Mouse (Mus musculus): Measurements from ENCODE around the gene Stx8. TPM values are rescaled to one million over a fixed set of nuclear protein-coding genes. Genes with fewer than 3 reads are reported as not detected.
A peak's percentile ranks its signal among the peaks of the same experiment; 100 is the strongest.

Gene Stx8
- total RNA-seq, 2 experiments from 2014 or later = 33.4 to 35.0 TPM

DNA sequence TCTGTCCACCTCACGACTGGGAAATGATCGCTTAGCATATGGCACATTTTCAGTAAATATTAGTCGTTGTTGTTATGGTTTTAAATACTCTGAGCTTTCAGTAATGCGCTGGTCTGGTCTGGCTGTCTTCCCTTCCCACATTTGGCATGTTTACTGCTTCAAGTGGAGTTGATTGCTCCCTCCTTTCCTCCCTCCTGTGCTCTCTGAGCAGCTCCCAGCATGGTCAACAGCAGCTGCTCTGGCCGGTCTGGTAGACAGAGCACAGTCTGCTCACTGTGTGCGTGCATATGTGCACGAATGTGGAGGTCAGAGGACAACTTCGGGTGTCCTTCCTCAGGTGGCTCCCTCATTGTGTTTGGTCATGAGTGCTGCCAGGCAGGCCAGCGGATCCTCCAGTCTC, 120.2 kb downstream of the Stx8 start:
- no peak for DNase-seq (ENCODE audit: low spot score in 2 of 2)
- no peak for TF ChIP-seq CTCF (conservative IDR thresholded peaks at IDR 0.05)
- no peak overlapping the region for H3K4me3 ChIP-seq
- no peak overlapping the region for H3K27ac ChIP-seq

DNA sequence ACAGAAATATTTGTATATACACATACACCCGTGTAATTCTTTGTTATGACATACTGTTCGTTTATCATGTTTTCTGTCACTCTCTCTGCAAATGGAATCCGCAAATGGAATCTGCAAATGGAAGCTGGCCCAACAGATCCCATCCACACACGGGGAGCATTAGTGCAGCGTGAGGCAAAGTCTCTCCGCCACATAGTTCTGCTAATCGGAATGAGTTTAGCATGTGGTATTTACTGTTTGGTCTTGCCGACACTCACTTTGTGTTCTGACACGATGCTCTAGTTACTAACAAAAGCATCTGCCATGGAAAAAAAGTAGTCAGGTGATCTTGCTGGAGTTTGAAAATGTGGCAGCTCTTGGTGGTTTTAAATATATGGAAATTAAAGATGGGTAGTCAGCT, 123.4 kb downstream of the Stx8 start:
- Histone ChIP-seq H3K27ac (0 out of 2 replicates have a peak overlapping the region, but pooled peaks have one; percentile 2), H3K4me3 (no peak overlapping the region)
- TF ChIP-seq CTCF (conservative IDR thresholded peaks at IDR 0.05) = no peak
- DNase-seq (ENCODE audit: low spot score in 2 of 2) = peak; percentile 10 to 15

DNA sequence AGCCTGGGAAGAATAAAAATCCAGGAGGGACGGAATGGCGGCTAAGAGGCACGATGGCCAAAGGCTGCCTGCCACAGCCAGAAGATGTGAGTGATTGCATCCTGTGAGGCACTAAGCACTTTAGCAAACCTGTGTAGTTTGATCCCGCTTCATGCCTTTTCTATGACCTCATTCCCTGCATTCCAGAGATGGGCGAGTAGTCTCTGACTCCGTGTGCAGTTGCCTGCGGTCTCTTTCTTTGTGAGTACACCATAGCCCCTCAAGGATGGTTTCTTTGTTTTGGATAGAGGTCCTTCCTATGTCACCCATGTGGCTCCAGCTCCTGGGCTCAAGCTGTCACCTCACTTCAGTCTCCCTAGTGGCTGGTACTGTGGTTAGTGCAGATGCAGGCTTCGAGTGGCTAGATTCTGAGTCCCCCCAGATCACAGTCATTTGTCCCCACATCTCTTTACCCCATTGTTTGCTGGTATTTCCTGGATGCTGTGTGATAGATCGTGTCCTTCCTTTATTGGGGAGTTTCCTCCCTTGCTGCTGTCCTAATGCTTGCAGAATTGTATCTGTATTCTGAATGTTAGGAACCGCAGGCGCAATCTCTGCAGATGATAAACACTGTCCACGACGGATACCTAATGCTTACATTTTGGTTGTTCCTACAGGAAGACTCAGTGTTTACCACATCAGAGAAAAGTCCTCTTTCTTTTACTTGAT, 124.0 kb downstream of the Stx8 start:
- no peak for DNase-seq (ENCODE audit: low spot score in 2 of 2)
- no peak overlapping the region for H3K27ac ChIP-seq
- TF ChIP-seq CTCF (conservative IDR thresholded peaks at IDR 0.05) = no peak; the same call in 1 of the 2 replicates
- H3K4me3 ChIP-seq = no peak overlapping the region

DNA sequence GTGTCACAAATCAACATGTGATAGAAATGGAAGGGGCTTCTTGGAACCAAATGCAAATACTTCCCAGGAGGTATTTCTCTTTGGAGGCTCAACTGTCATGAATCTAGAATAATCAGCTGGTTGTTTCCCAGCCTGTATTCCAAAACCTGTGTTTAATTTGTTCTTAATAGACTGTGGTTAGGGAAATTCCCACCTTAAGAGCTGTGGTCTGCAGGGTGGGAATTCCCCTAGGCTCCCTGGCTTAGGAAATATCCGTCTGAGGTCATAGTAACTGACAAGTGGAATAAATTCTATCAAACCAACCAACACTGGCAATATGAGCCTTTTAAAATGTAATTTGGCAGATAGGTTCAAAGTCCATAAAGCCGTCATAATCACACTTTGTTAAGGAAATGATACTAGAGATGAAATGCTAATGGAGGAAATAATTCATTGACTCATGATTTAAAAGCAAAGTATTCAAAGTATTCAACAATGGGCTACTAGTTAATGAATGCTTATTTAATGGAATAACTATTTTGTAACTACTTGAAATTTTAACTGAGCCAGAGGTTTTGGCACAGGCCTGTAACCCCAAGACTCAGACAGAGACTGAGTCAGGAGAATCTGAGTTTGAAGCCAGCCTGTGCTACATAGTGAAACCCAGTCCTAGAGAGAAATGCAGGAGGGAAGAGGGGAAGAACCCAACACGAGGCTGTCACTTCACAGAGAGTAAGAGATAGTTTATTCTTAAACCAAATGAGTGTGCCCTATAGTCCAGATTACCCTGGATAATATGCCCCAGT, 126.2 kb downstream of the Stx8 start:
- Histone ChIP-seq H3K4me3 (no peak overlapping the region), H3K27ac (no peak overlapping the region)
- no peak for TF ChIP-seq CTCF (conservative IDR thresholded peaks at IDR 0.05)
- no peak for DNase-seq (ENCODE audit: low spot score in 2 of 2)

DNA sequence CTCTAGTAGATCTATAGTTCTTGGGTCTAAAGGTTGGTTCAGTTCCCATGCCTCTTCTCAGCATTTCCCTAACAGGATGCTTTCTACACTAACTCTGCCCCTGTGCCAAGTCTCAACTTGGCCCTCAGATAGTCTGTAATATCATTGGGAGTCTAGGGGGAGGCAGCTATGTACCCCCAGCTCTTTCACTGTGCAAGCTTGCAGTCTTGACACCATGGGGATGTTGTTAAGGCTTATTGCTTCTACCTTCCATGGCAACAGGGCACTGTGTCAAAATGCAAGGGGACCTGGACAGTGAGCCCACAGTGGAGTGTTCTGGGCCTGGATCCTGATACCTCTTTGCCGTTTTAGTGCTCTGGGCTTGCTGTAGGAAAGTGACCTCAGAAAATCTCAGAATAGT, 135.6 kb downstream of the Stx8 start:
- DNase-seq (ENCODE audit: low spot score in 2 of 2) = no peak
- no peak for TF ChIP-seq CTCF (conservative IDR thresholded peaks at IDR 0.05)
- H3K4me3 ChIP-seq = no peak overlapping the region

DNA sequence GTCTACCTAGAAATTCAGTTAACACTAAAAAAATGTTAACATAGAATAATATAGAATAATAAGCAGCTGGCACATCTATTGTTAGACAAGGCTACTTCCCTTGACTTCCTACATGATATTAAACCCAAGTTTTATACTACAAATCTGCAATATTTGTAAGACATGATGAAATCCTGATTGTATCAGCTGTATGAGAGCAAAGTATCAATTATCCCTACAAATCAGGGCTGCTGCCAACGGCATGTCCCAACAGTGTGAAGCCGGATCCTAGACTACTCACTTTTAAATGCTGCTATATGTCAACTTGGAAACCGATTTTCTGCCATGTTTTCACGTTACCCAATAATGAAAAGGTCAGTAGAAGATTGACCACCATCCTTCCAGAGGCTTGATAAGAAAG, 137.5 kb downstream of the Stx8 start:
- Histone ChIP-seq H3K4me3 (no peak overlapping the region), H3K27ac (no peak overlapping the region)
- TF ChIP-seq CTCF (conservative IDR thresholded peaks at IDR 0.05) = no peak
- DNase-seq (ENCODE audit: low spot score in 2 of 2) = no peak

More for the DNA sequence above, 135.6 kb downstream of the Stx8 start:
- no peak overlapping the region for H3K27ac ChIP-seq

DNA sequence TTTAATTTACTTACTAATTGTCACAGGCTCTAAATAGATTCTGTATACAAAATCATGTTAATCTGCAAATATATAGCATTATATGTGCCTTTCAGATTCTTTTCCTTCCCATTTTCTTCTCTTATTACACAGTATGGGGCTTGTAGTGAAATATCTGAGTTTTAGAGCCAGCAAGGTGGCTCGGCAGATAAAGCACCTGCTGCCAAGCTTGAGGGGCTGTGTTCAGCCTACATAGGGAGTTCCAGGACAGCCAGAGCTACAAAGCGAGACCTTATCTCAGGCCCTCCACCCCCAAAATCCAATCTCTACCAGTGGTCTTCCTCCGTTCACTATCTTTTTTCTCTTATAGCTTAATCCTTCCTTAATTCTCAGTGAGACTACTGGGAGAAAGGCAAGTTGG, 140.1 kb downstream of the Stx8 start:
- DNase-seq (ENCODE audit: low spot score in 2 of 2) = no peak
- H3K4me3 ChIP-seq = no peak overlapping the region
- H3K27ac ChIP-seq = no peak overlapping the region
- TF ChIP-seq CTCF (conservative IDR thresholded peaks at IDR 0.05) = no peak

DNA sequence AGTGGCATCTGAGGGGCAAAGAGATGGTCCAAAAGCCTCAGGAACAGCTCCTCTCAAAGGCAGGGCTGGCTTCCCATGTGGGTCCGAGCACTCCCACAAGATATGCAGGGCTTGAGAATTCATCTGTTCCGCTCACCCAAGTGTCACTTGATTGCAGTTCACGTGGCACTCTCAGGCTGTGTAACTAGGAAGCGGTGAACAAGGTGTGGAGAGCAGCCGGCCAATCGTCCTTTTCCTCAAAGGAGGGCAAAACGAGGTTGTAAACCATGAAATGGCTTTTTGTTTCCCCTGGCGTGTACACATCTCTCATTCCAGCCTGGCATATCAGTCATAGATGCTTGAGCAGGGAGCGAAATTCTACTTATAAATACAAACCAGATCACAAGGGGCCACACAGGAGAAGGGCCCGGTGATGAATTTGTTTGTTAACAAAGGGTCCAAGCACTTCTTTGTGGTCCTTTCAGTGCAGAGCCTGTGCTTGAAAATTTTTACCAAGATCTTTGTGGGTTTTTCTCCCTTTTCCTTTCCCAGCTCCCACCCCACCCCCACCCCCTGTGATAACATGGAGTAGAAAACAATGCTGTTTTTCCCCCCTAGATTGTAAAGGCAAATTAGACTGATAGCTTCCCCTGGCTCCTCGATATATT, 147.6 kb downstream of the Stx8 start:
- no peak for DNase-seq (ENCODE audit: low spot score in 2 of 2)
- Histone ChIP-seq H3K27ac (peak overlapping the region; percentile 32; the same call in 1 of the 2 replicates), H3K4me3 (no peak overlapping the region)
- no peak for TF ChIP-seq CTCF (conservative IDR thresholded peaks at IDR 0.05)

DNA sequence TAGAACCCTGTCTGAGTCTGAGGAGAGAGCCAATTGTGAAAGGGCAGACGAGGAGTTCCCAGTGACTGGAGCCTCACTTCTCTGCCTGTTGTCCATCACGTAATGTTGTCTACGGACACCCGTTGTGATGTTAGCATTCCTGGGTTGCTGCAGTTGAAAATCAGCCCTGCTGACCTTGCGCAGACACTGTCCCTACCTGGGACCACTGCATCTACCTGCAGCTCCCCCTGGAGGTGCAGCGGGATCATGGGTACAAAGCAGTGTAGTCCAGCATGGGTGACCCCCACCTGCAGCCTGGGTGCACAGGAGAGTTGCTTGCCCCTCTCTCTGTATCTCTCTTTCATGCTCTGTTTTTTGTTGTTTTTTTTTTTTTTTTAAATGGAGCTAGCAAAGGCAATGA, 148.2 kb downstream of the Stx8 start:
- peak; percentile 56 for TF ChIP-seq CTCF (conservative IDR thresholded peaks at IDR 0.05)
- Histone ChIP-seq H3K27ac (no peak overlapping the region), H3K4me3 (no peak overlapping the region)
- no peak for DNase-seq (ENCODE audit: low spot score in 2 of 2)

DNA sequence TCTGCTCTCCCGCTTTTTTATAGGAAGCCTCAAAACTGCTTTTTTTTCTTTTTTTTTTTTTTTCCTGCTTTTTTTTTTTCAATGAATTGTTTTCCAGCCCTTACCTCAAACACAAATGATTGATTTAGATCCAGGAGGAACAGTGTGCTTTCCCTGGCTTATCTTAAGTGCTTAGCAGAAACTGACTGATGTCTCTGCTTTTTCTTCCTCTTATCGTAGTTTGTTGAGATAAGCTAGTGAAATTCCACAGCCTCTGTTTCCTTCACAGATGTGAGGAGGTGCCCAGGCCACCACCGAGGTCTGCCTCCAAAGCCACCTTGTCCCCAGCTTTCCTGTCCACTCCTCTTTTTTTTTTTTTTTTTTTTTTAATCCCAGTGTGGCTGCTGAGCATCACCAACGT, 150.2 kb downstream of the Stx8 start:
- DNase-seq (ENCODE audit: low spot score in 2 of 2) = no peak
- TF ChIP-seq CTCF (conservative IDR thresholded peaks at IDR 0.05) = no peak
- Histone ChIP-seq H3K4me3 (no peak overlapping the region), H3K27ac (no peak overlapping the region)

DNA sequence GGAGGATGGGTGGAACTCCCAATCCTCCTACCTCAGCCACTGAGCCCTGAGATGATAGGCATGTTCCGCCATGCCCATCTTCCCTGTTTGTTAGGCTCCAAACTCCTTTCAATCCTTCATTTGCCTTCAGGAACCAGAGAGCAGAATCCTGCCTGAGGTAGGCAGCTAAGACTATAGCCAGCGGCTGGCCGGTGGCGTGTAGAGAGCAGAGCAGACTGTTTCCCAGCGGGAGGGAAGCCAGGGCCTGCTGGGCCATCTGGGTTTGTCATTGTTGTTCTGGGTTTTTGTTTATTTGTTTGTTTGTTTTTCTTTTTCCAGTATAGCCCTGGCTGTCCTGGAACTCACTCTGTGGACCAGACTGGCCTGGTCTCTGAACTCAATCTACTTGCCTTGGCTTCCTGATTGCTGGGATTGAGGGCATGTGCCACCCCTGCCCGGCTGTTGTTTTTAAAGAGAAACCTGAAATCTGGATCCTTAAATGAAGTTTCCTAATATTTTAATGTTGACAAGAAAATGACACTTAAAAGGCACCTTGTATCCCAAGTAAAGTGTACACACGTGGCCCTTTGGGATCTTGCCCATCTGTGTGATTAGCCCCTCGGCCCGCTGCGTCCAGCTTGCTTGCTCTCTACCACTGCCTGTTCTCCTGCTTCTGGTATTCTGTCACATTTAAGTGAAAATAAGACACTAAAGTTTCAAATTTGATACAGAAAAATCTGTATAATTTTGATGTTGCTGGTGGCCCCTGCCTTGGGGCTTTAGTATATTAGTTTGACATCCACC, 152.1 kb downstream of the Stx8 start:
- Histone ChIP-seq H3K27ac (no peak overlapping the region), H3K4me3 (no peak overlapping the region)
- no peak for TF ChIP-seq CTCF (conservative IDR thresholded peaks at IDR 0.05)
- DNase-seq (ENCODE audit: low spot score in 2 of 2) = no peak

DNA sequence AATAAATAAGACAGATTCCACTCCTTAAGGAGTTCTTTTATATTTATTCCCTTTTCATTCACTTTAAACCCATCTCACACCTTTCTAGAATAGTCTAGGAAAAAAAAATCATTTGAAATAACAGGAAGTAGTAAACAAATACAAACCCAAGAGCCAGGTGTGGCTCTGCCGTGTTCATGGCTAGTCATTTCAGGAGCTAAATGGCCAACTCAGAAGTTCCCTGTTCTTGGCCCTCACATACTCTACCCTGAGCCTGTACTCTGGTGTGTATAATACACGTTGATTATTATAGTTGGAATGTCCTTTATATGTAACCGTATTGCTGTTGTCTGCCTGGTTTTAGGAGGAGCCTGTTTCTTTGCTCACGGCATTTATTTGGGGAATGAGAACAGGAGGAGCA, 152.7 kb downstream of the Stx8 start:
- H3K4me3 ChIP-seq = no peak overlapping the region
- no peak overlapping the region for H3K27ac ChIP-seq
- no peak for TF ChIP-seq CTCF (conservative IDR thresholded peaks at IDR 0.05)
- DNase-seq (ENCODE audit: low spot score in 2 of 2) = no peak

DNA sequence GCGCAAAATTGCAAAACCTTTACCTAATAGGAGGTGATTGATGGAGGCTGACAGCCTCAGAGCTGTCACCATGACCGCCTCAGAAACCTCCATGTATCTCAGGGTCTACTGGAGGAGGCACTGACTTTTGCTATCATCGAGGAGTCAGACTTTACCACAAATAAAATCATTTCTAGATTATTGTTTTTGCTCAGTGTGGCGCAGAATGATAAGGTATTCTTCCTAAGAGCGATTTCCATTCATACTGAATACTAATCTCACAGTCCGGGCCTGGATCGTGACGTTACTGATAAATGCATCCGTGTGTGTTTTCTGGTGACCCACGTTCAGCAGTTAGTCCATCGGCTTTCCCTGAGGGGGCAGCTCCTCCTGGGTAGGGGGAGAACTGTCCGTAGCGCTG, 153.1 kb downstream of the Stx8 start:
- Histone ChIP-seq H3K27ac (no peak overlapping the region), H3K4me3 (no peak overlapping the region)
- TF ChIP-seq CTCF (conservative IDR thresholded peaks at IDR 0.05) = no peak
- DNase-seq (ENCODE audit: low spot score in 2 of 2) = no peak
